Mouse (Mus musculus): ENCODE data around the gene Cep164.
"Not testable (repeated sequence)": the region's sequence is repeated elsewhere in the genome, so short reads cannot be mapped to it uniquely, and the experiment has no call there.

Gene Cep164

GRCm38 (mm10) chr9:45828291-45828963 lies at the start of gene Cep164:
Gene Cep164 (minus strand): TSS chr9:45828691.
- peak; percentile 89 for DNase-seq

GRCm38 (mm10) chr9:45877928-45878327 lies 49.4 kb upstream of the Cep164 start:
- DNase-seq = peak in 1 of 2 experiments; percentile 31

- no peak for DNase-seq
These were observed 41.8 kb upstream of the Cep164 start for GRCm38 (mm10) chr9:45870265-45870664.

GRCm38 (mm10) chr9:45869181-45869580 lies 40.7 kb upstream of the Cep164 start:
- no peak for DNase-seq

- no peak for DNase-seq
These were observed 33.3 kb upstream of the Cep164 start for GRCm38 (mm10) chr9:45861813-45862212.

- DNase-seq = no peak
These were observed 30.9 kb upstream of the Cep164 start for GRCm38 (mm10) chr9:45859364-45859763.

GRCm38 (mm10) chr9:45854136-45854535 lies 25.6 kb upstream of the Cep164 start:
- DNase-seq = no peak

- DNase-seq = no peak
These were observed 25.2 kb upstream of the Cep164 start for GRCm38 (mm10) chr9:45853695-45854094.

GRCm38 (mm10) chr9:45851776-45852175 lies 23.3 kb upstream of the Cep164 start:
- DNase-seq = no peak

GRCm38 (mm10) chr9:45851330-45851729 lies 22.8 kb upstream of the Cep164 start:
- no peak for DNase-seq

- no peak for DNase-seq
These were observed 22.2 kb upstream of the Cep164 start for GRCm38 (mm10) chr9:45850528-45851155.

- DNase-seq = no peak
These were observed 21.3 kb upstream of the Cep164 start for GRCm38 (mm10) chr9:45849528-45850408.

GRCm38 (mm10) chr9:45846891-45847460 lies 18.5 kb upstream of the Cep164 start:
- DNase-seq = no peak

GRCm38 (mm10) chr9:45846176-45846575 lies 17.7 kb upstream of the Cep164 start:
- DNase-seq = not testable (repeated sequence)

GRCm38 (mm10) chr9:45845541-45845940 lies 17.1 kb upstream of the Cep164 start:
- no peak for DNase-seq

GRCm38 (mm10) chr9:45843780-45844179 lies 15.3 kb upstream of the Cep164 start:
- no peak for DNase-seq

GRCm38 (mm10) chr9:45843007-45843406 lies 14.5 kb upstream of the Cep164 start:
- DNase-seq = no peak

- peak; percentile 47 to 62 for DNase-seq
These were observed 13.0 kb upstream of the Cep164 start for GRCm38 (mm10) chr9:45841458-45841857.

- no peak for DNase-seq
These were observed 11.8 kb upstream of the Cep164 start for GRCm38 (mm10) chr9:45840331-45840730.

GRCm38 (mm10) chr9:45839982-45840300 lies 11.4 kb upstream of the Cep164 start:
- DNase-seq = peak in 1 of 2 experiments; percentile 46

GRCm38 (mm10) chr9:45839139-45839981 lies 10.9 kb upstream of the Cep164 start:
- peak in 1 of 2 experiments; percentile 60 for DNase-seq

- DNase-seq = peak; percentile 89 to 93
These were observed 10.1 kb upstream of the Cep164 start, which contains the start of gene Bace1 for GRCm38 (mm10) chr9:45838434-45839138. Gene Bace1 (plus strand): TSS chr9:45838580.

Measured in cerebellum, postnatal 25 days (tissue).